Mouse (Mus musculus) granulocyte monocyte progenitor cell, adult 5-6 weeks (primary cell): ENCODE measurements around the gene Parp4. TPM values are rescaled to one million over a fixed set of nuclear protein-coding genes. Genes with fewer than 3 reads are reported as not detected.
A peak's percentile ranks its signal among the peaks of the same experiment; 100 is the strongest.

Experiments used
- ATAC-seq: replicated peaks from 2 replicates; pipeline ENCODE4 v1.8.0; 2016; ENCODE audit warnings: mild to moderate bottlenecking, moderate TSS enrichment, inconsistent platforms; ENCODE audit not compliant: poor library complexity, severe bottlenecking
- total RNA-seq, 2 experiments: library from RNA; stranded (forward) in 1 of 2; stranded (reverse) in 1 of 2; fragments of 200-712, 200-1000 nt in 1 of 2; fragments of >200 nt in 1 of 2; fragmentation: Nextera tagmentation in 1 of 2; gene quantifications; 2 replicates each; pipeline ENCODE4 v1.2.3; 2014 to 2017

The Parp4 gene
- total RNA-seq, 2 experiments from 2014 or later, result 4.2 to 31.1 TPM

GRCm38 (mm10) chr14:56604438-56604837 lies 29.0 kb downstream of the Parp4 start:
- ATAC-seq, result no peak

GRCm38 (mm10) chr14:56605136-56605535 lies 29.7 kb downstream of the Parp4 start:
- ATAC-seq, result no peak

DNA sequence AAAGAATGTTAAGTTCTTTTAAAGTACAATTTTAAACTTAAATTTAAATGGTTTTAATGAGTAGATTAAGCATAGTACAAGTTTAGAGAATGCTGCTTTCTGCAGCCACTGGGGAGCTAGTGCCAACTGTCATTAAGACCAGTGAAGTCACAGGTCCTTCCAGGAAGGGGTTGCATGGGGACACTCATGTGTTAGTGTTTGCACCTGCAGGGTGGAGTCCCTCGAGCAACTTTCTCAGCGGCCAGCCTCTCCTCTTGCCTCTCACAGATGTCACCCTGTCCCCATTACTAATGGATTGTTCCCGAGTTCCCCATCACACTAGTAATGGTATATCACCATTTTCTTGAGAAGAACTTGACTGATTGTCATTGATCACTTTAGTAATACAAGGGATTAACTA lies 37.8 kb downstream of the Parp4 start:
- no peak for ATAC-seq

DNA sequence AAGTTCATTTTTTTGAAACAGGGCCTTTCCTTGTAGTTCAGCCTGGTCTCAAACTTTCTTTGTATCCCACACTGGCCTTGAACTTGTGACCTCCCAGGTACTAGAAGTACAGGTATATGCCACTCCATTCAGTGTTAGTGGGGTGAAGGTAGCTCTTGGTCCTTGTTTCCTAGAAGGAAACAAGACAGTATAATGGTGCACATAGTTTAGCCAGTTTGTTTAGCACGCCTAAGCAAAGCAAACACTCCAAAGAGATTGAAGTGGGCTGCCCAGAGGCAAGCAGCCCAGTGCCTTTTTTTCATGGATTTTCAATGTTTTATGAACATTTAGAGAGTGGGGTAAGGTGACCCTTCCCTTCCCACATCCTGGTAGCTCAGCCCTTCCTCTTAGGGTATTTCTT lies 42.1 kb downstream of the Parp4 start:
- ATAC-seq, result no peak

DNA sequence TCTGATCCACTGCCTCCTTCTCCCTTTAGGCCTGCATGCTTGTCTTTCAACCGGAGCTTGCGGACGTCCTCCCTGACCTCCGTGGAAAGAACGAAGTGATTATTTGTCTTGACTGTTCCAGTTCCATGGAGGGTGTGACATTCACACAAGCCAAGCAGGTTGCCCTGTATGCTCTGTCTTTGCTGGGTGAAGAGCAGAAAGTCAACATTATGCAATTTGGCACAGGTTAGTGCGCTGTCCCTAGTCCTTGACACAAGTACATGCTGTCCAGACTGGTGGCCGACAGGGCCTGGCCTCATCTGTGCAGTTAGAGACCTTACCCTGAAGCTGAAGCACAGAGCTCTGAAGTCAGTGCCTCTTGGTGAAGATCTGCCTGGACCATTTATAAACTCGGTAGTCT lies 45.0 kb downstream of the Parp4 start:
- ATAC-seq, result no peak

- ATAC-seq, result no peak
Observed at GRCm38 (mm10) chr14:56626202-56626601, 50.8 kb downstream of the Parp4 start.

GRCm38 (mm10) chr14:56628336-56628735 lies 52.9 kb downstream of the Parp4 start:
- ATAC-seq, result no peak

DNA sequence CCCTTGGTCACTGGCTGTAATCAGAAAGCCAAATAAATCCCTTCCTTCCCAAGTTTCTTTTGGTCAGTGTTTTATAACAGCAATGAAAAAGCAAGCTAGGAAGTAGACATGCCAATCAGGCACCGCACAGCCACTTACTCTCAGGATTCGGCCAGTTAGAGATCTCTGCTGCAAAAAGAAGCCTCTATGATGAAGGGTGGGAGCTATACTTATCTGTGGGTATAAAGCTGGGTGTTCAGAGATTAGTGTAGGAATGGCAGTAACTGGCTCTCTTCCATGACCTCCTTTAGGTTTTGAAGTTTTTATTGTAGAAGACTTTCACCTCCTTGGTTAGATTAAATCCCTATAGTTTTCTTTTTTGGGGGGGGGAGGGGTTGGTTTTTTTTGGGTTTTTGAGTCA lies 55.7 kb downstream of the Parp4 start:
- no peak for ATAC-seq

DNA sequence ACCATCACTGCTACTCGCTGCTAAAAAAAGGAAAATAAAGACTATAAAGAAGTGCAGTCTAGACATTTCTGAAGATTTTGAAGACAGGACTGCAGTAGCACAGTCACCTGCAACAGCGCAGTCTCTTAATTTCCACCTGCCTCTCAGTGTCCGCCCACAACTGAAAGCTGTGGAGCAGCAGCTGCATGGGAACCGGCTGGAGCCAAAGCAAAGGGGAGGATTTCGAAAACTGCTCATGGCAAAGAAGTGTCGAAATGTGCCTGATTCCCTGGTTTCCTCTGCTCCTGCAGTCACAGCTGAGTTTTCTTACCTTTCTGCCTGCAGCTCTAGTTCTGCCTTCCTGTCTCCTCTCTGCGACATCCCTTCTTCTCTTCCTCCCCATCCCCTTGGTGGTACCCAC lies 71.8 kb downstream of the Parp4 start:
- ATAC-seq, result no peak

DNA sequence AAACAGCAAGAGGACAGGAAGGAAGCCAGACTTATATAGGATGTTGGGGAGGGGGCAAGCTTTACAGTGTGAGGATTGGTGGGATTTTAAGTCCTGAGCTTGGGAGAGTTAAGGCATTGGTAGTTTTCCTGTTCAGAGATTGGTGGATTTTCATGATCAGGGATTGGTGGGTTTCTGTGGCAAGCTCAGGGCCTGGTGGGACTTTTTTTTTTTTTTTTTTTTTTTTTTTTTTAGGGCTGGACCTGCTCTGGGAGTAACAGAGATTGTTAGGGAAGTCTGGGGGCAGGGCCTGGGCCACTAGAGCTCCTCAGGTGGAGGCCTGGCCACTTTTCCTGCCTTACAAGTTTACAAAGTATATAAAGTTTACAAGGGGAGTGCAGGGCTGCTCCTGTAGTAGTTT lies 74.0 kb downstream of the Parp4 start:
- no peak for ATAC-seq

DNA sequence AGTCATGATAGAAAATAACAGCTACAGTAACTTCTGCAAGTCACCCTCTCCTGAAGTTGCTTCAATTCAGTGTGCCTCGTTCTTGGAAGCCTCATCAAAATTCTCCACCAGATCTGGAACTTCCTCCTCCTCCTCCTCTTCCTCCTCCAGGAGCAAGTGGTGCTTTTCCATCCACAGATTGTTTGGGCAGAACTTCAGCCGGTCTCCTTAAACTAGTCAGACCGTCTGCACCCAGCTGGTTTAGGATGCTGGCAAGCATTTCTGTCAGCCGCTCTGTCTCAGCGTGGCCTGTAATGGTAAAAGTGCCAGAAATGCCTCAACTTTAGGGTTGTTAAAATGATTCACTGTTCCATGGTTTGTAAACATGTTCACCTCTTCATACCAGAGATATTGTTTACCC lies 90.2 kb downstream of the Parp4 start:
- ATAC-seq, result no peak

DNA sequence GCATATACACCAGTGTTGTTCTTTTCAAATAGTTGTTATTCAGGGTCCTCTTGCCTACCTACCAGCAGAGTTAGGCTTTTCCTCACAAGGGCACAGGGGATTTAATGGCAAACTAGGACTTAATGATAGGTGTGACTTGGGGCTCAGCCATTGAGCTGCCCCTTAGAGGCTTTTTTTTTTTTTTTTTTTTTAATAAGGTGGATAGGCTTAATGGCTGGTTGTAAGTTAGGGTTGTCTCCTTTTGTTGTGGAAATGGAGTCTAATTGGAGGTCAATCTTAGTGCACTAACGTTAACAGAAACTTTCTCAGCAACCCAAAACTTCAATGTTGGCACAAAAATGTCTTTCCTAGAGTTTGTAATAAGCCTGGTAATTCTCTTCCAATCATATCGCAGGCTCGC lies 91.5 kb downstream of the Parp4 start:
- ATAC-seq, result no peak

- ATAC-seq, result peak; percentile 99
Observed at GRCm38 (mm10) chr14:56667969-56668802, 92.8 kb downstream of the Parp4 start, which contains the start of gene Mphosph8. Gene Mphosph8 (plus strand): TSS chr14:56668248.

DNA sequence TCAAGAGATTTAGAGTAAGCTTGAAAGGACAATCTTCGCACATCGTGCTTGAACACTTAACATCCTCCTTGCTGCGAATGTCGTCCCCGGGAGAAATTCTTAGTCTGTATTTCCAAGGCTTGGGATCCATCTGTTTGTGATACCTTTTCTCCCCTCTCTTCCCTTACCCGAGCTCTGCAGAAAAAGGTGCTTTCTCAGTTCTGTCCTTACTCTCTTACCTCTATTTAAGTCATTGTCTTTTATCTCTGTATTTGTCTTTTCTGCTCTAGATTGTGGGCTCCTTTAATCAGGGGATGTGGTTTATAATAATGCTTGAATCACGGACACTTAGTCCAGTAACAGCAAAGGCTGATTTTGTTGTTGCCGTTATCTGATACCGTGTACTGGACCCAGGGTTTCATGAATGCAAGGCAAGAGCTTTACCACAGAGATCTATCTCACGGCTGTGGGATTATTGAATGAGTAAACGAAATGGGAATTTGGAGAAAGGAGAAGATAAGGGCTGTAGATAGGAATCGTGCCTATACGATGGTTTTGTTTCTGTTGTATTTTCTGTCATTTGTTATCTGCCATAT lies 93.7 kb downstream of the Parp4 start:
- ATAC-seq, result no peak

- ATAC-seq, result no peak
Observed at GRCm38 (mm10) chr14:56685426-56685825, 110.0 kb downstream of the Parp4 start.

DNA sequence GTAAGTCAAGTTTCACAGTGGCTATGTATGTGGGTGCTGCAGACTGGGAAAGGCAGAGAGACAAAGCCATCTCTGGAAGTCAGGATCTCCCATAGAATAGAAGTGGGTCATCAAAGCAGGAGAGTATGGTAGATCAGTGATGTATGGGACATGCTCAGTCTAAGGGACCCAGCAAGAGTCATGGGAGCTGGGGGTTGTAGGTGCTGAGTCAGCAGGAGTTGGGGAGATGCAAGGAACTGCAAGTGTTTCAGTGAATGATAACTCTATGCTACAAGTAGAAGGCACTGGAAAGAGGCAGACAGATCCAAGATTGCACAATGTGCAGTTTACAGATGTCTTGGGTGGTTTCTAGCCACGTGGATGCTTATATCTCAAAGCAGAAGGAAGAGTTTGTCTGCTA lies 113.7 kb downstream of the Parp4 start:
- no peak for ATAC-seq

- no peak for ATAC-seq
Observed at GRCm38 (mm10) chr14:56689766-56690165, 114.3 kb downstream of the Parp4 start.

DNA sequence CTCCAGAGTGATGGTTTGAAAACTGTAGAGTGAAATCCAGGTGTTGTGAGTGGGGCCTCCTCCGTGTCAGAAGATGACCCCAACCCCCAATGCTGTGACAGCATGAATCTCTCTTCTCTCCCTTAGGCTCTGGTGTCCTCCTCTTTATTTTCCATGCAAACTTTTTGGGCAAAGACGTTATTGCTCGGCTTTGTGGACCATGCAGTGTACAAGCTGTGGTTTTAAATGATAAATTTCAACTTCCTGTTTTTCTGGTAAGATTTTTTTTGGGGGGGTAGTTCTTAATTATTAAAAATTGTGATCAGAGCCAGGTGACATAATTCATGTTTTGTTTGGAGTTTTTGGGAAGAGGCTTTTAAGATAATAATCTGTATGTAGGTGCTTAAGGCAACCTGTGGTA lies 120.1 kb downstream of the Parp4 start:
- ATAC-seq, result no peak

- no peak for ATAC-seq
Observed at GRCm38 (mm10) chr14:56697836-56698235, 122.4 kb downstream of the Parp4 start.

DNA sequence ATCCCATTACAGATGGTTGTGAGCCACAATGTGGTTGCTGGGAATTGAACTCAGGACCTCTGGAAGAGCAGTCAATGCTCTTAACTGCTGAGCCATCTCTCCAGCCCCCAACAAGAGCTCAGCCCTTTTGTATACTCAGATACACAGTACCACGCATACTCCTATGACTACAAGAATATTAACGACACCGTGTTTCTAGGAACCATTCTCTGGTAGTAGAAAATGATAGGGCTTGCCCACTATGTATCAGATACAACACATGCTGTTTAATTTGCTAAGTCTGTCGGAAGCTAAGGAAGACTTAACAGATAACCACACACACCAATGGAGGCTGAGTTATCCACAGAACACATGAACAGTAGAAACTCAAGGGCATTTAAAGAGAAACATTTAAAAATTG lies 127.2 kb downstream of the Parp4 start:
- no peak for ATAC-seq

GRCm38 (mm10) chr14:56705687-56706086 lies 130.3 kb downstream of the Parp4 start:
- ATAC-seq, result no peak
